Mouse (Mus musculus): ENCODE measurements at regions not wholly inside any gene's neighbourhood (a gene's known extent, or its start where the extent isn't known, plus 50 kb on each side); places are given as distances from the start of the nearest gene placed in this dataset.

DNA sequence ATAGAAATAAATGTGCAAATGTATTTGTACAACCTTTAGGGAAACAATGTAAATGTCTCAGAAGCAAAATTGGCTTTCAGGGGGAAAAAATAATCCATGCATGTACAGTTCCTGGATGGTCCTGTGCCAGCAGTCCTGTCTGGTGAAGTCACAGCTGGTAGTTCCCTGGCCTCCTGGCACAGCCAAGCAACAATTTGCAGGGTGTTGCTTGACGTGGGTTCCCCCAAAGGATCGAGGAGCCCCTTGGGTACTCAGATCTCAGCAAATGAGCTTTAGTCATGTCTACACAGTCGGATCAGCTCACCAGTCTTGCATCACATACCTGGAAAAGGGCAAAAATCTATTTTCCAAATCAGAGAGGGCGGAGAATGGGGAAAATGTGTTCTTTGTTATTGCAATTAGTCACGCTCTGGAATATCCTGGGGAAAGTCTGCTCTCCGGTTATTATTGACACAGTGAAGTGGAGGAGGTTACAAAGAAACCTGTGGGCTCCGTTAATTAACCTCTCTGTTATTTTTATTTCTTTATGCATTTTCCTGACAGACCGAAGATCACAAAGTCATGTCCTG, 106.9 kb downstream of the Tex36 start:
- no peak for TF ChIP-seq TCF12 (IDR thresholded peaks at IDR 0.05; ENCODE audit: insufficient read depth, poor library complexity, severe bottlenecking)
- no peak for TF ChIP-seq USF1 (IDR thresholded peaks at IDR 0.05; ENCODE audit: low read depth)
- TF ChIP-seq MYOG (IDR thresholded peaks at IDR 0.05; ENCODE audit: control insufficient read depth in 1 of 3, insufficient read depth in 1 of 3, insufficient read length in 2 of 3, low read depth in 2 of 3) = no peak
- TF ChIP-seq MAX (IDR thresholded peaks at IDR 0.05; ENCODE audit: low read depth) = no peak
- TF ChIP-seq POLR2A (IDR thresholded peaks at IDR 0.05; ENCODE audit: insufficient read length, low read depth) = no peak
- no peak for TF ChIP-seq SRF (IDR thresholded peaks at IDR 0.05; ENCODE audit: control insufficient read depth, insufficient read length, low read depth)
- no peak for TF ChIP-seq POLR2AphosphoS2 (IDR thresholded peaks at IDR 0.05; ENCODE audit: insufficient read length, low read depth)
- no peak for TF ChIP-seq E2F4 (IDR thresholded peaks at IDR 0.05; ENCODE audit: insufficient read depth)
- no peak for TF ChIP-seq MYOD1 (IDR thresholded peaks at IDR 0.05; ENCODE audit: control insufficient read depth in 1 of 3, insufficient read length in 2 of 3, low read depth in 2 of 3)
- TF ChIP-seq REST (IDR thresholded peaks at IDR 0.05; ENCODE audit: insufficient read depth, insufficient read length) = no peak
- no peak for TF ChIP-seq TCF3 (IDR thresholded peaks at IDR 0.05; ENCODE audit: insufficient read length, low read depth)
- no peak for TF ChIP-seq CEBPB (IDR thresholded peaks at IDR 0.05; ENCODE audit: insufficient read depth, poor library complexity, severe bottlenecking)
- no peak overlapping the region for H3K4me2 ChIP-seq (ENCODE audit: low read depth)
- peaks cover 21% of the 10 kb centered on the region for H3K27me3 ChIP-seq (ENCODE audit: control insufficient read depth, insufficient read depth, insufficient read length)
- no peak overlapping the region for H3ac ChIP-seq (ENCODE audit: control insufficient read depth, insufficient read length)
- H3K4me3 ChIP-seq = no peak overlapping the region
- no peaks in the 10 kb centered on the region for H3K79me2 ChIP-seq (ENCODE audit: control insufficient read depth, insufficient read depth)
- H3K36me3 ChIP-seq (ENCODE audit: control insufficient read depth, insufficient read depth) = no peaks in the 10 kb centered on the region

DNA sequence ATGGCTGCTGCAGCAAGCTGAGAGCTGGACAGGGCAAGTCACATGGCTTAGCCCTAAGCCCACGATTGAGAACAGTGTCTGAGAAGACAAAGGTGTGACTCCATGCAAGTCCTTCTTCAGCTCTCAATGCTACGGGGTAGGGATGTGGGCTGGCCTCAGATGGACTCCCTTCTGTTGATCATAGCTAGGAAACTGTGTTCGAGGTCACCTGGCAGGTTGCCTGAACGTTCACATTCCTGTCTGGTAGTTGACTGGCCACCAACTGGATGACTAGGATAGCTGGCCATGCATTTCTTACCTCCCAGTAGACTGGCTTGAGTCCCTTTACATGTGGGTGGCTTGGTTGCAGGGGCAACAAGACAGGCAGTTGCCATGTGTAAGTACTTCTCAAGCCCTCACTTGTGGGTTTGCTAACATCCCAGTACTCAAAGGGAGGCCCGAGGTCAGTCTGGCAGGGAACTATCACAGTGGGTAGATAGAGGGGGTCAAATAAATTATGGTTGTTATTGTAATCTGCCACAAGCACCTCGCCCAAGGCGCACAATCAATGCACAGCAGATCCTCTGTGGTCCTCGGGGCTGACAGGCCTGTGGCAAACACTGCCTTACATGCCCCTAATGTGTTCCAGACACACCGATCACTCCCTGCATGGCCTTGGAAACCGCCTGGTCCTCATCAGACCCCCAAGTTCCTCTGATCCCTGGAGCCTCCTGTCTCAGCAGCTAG, 107.5 kb downstream of the Tex36 start:
- Histone ChIP-seq H3K36me3 (ENCODE audit: control insufficient read depth, insufficient read depth) (no peaks in the 10 kb centered on the region), H3K27me3 (ENCODE audit: control insufficient read depth, insufficient read depth, insufficient read length) (peaks cover 21% of the 10 kb centered on the region), H3K4me2 (ENCODE audit: low read depth) (no peak overlapping the region), H3K4me3 (no peak overlapping the region), H3ac (ENCODE audit: control insufficient read depth, insufficient read length) (no peak overlapping the region), H3K79me2 (ENCODE audit: control insufficient read depth, insufficient read depth) (no peaks in the 10 kb centered on the region)
- TF ChIP-seq REST (IDR thresholded peaks at IDR 0.05; ENCODE audit: insufficient read depth, insufficient read length) (no peak), USF1 (IDR thresholded peaks at IDR 0.05; ENCODE audit: low read depth) (no peak), POLR2A (IDR thresholded peaks at IDR 0.05; ENCODE audit: insufficient read length, low read depth) (no peak), MYOG (IDR thresholded peaks at IDR 0.05; ENCODE audit: control insufficient read depth in 1 of 3, insufficient read depth in 1 of 3, insufficient read length in 2 of 3, low read depth in 2 of 3) (no peak)

DNA sequence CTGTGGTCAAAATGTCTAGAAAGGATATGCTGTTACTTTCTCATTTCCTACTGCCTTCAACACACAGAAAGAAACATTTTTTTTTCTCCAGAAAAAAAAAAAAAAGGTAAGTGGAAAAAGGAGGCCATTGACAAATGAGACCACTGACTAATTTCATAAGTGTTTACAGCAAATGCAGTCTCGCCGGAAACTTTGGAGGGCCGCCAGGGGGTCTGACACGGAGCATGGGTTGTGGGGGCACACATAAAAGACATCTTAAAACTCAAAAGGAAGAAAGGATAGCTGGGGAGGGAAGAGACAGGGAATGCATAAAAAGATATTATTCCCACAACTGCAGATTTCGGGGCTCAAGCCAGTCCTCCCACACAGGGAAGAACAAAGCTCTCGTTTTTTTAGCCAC, 109.3 kb downstream of the Tex36 start:
- no peaks in the 10 kb centered on the region for H3K79me2 ChIP-seq (ENCODE audit: control insufficient read depth, insufficient read depth)
- no peak for TF ChIP-seq USF1 (IDR thresholded peaks at IDR 0.05; ENCODE audit: low read depth)
- no peak for TF ChIP-seq MAX (IDR thresholded peaks at IDR 0.05; ENCODE audit: low read depth)
- H3ac ChIP-seq (ENCODE audit: control insufficient read depth, insufficient read length) = no peak overlapping the region
- H3K4me2 ChIP-seq (ENCODE audit: low read depth) = no peak overlapping the region
- no peaks in the 10 kb centered on the region for H3K36me3 ChIP-seq (ENCODE audit: control insufficient read depth, insufficient read depth)
- peaks cover 27% of the 10 kb centered on the region for H3K27me3 ChIP-seq (ENCODE audit: control insufficient read depth, insufficient read depth, insufficient read length)
- no peak overlapping the region for H3K4me3 ChIP-seq

DNA sequence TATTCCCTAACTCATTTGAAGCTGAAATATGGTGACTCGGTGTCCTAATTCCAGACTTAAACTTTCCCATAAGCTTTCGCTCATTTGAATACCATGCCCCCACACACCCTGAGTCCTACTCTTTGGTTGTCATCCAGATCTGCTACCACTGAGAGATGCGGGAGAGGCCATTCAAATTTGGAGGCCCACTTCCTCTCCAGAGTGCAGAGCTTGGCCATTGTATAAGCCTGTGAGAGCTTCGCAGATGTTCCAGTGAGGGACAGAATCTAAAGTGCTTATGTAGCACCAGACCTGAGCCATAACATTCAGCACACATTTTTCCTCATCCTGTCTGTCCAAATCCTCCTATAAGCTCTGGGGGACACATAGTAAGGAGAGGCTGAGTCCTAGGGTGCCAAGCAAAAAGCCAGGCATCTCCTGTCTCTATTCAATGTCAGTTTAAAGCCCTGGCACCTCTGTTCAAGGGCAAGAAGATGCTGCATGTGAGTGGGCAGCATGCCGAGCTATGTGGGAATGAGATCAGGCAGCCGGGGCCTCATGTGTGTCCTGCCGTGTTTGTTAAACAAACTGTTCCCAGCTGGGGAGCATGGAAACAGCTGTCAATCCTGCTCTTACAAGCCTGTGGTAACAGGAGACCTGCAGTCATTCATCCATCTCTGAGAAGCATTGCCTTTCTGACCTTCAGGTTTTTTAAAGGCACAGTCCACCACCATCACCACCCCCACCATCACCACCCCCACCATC, 113.9 kb downstream of the Tex36 start:
- no peaks in the 10 kb centered on the region for H3K36me3 ChIP-seq (ENCODE audit: control insufficient read depth, insufficient read depth)
- peaks cover 16% of the 10 kb centered on the region for H3K27me3 ChIP-seq (ENCODE audit: control insufficient read depth, insufficient read depth, insufficient read length)
- H3K4me3 ChIP-seq = no peak overlapping the region
- no peaks in the 10 kb centered on the region for H3K79me2 ChIP-seq (ENCODE audit: control insufficient read depth, insufficient read depth)
- H3K4me2 ChIP-seq (ENCODE audit: low read depth) = no peak overlapping the region
- TF ChIP-seq POLR2AphosphoS2 (IDR thresholded peaks at IDR 0.05; ENCODE audit: insufficient read length, low read depth) (no peak), MYOD1 (IDR thresholded peaks at IDR 0.05; ENCODE audit: control insufficient read depth in 1 of 3, insufficient read length in 2 of 3, low read depth in 2 of 3) (no peak), TCF12 (IDR thresholded peaks at IDR 0.05; ENCODE audit: insufficient read depth, poor library complexity, severe bottlenecking) (no peak), POLR2A (IDR thresholded peaks at IDR 0.05; ENCODE audit: insufficient read length, low read depth) (no peak), MYOG (IDR thresholded peaks at IDR 0.05; ENCODE audit: control insufficient read depth in 1 of 3, insufficient read depth in 1 of 3, insufficient read length in 2 of 3, low read depth in 2 of 3) (no peak), SRF (IDR thresholded peaks at IDR 0.05; ENCODE audit: control insufficient read depth, insufficient read length, low read depth) (no peak)
- H3ac ChIP-seq (ENCODE audit: control insufficient read depth, insufficient read length) = no peak overlapping the region

DNA sequence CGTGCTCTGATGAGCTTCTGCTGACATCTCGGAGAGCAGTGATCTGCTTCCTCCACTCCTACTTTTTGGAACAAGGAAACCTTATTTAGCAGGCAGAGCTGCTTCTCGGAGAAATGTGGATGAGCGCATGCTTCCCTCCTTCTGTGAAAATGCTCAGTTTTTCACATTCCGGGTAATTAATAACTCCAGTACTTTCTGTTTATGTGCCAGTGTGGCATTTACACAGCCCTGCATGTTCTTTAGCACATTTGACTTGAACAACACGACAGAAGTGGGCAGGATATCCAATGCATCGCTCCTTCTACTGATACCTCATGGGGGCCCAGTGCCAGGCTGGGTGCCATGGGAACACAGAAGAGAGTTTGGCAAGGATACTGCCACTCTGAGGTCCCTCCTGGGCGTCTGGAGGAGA, 117.5 kb downstream of the Tex36 start:
- Histone ChIP-seq H3K27me3 (ENCODE audit: control insufficient read depth, insufficient read depth, insufficient read length) (peaks cover 13% of the 10 kb centered on the region), H3K36me3 (ENCODE audit: control insufficient read depth, insufficient read depth) (no peaks in the 10 kb centered on the region), H3K4me3 (no peak overlapping the region), H3K79me2 (ENCODE audit: control insufficient read depth, insufficient read depth) (no peaks in the 10 kb centered on the region), H3ac (ENCODE audit: control insufficient read depth, insufficient read length) (no peak overlapping the region), H3K4me2 (ENCODE audit: low read depth) (no peak overlapping the region)
- no peak for TF ChIP-seq TCF3 (IDR thresholded peaks at IDR 0.05; ENCODE audit: insufficient read length, low read depth)
- TF ChIP-seq MAX (IDR thresholded peaks at IDR 0.05; ENCODE audit: low read depth) = no peak
- TF ChIP-seq REST (IDR thresholded peaks at IDR 0.05; ENCODE audit: insufficient read depth, insufficient read length) = no peak
- no peak for TF ChIP-seq CEBPB (IDR thresholded peaks at IDR 0.05; ENCODE audit: insufficient read depth, poor library complexity, severe bottlenecking)
- TF ChIP-seq TCF12 (IDR thresholded peaks at IDR 0.05; ENCODE audit: insufficient read depth, poor library complexity, severe bottlenecking) = no peak
- TF ChIP-seq MYOG (IDR thresholded peaks at IDR 0.05; ENCODE audit: control insufficient read depth in 1 of 3, insufficient read depth in 1 of 3, insufficient read length in 2 of 3, low read depth in 2 of 3) = no peak
- no peak for TF ChIP-seq POLR2A (IDR thresholded peaks at IDR 0.05; ENCODE audit: insufficient read length, low read depth)
- TF ChIP-seq MYOD1 (IDR thresholded peaks at IDR 0.05; ENCODE audit: control insufficient read depth in 1 of 3, insufficient read length in 2 of 3, low read depth in 2 of 3) = no peak
- TF ChIP-seq E2F4 (IDR thresholded peaks at IDR 0.05; ENCODE audit: insufficient read depth) = no peak
- no peak for TF ChIP-seq SRF (IDR thresholded peaks at IDR 0.05; ENCODE audit: control insufficient read depth, insufficient read length, low read depth)
- no peak for TF ChIP-seq USF1 (IDR thresholded peaks at IDR 0.05; ENCODE audit: low read depth)
- no peak for TF ChIP-seq POLR2AphosphoS2 (IDR thresholded peaks at IDR 0.05; ENCODE audit: insufficient read length, low read depth)
